Mouse (Mus musculus): ENCODE results near the gene Phf23. TPM values are rescaled to one million over a fixed set of nuclear protein-coding genes. Genes with fewer than 3 reads are reported as not detected.

The Phf23 gene
- polyA plus RNA-seq, 1 experiment = 54.9 TPM

GRCm38 (mm10) chr11:69976271-69976670 is 19.3 kb upstream of the Phf23 start:
- TF ChIP-seq POLR2A (IDR thresholded peaks at IDR 0.05; ENCODE audit: borderline replicate concordance, extremely low read depth, insufficient read depth, insufficient read length, poor library complexity, severe bottlenecking) (no peak), CTCF (IDR thresholded peaks at IDR 0.05; ENCODE audit: borderline replicate concordance, extremely low read depth, insufficient read depth, insufficient read length) (no peak)
- DNase-seq (ENCODE audit: low read depth) = no peak

GRCm38 (mm10) chr11:69979827-69980195 is 15.8 kb upstream of the Phf23 start:
- TF ChIP-seq CTCF (IDR thresholded peaks at IDR 0.05; ENCODE audit: borderline replicate concordance, extremely low read depth, insufficient read depth, insufficient read length) (no peak), POLR2A (IDR thresholded peaks at IDR 0.05; ENCODE audit: borderline replicate concordance, extremely low read depth, insufficient read depth, insufficient read length, poor library complexity, severe bottlenecking) (no peak)
- DNase-seq (ENCODE audit: low read depth) = no peak

DNA sequence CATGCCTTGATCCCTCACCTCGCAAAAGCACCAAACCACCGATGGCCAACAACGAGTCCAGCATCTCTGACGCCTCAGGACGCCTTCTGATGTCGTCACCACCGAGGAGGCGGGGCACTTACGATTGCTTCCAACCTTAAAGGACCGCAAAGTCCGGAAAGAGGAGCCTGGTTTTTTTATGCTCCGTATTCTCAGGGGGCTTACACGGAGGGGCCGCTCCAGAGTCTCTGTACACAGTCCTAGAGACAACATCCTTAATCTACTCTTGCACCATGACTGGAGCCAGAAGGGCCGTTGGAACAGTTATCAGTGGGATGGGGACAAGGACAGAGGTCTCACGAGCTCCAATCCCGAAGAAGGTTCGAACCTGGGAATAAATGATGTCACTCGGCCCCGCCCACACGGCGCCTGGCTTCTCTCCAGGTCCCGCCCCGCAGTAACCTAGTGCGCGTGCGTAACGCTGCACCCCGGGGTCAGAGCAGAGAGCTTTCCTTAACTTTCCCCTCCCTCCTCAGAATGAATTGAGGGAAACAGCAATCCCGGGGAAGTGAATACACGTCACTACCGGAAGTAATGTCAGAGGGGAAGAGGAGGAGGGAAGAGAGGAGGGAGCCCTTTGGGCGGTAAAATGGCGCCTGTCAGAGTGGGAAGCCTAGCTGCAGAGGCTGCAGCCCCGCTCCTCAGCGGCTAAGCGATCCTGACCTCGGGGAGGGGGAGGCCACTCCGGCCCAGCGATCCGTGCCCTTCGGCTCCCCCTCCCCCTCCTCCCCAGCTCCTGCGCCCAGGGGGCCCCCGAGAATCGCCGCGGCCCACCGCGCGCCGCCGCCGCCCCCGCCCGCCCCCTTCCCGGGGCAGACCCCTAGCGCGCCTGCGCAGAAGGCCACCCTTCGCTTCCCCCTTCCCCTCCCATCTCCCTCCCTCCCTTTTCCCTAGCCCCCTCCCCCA is 15.1 kb upstream of the Phf23 start:
- peak; percentile 100 for DNase-seq (ENCODE audit: low read depth)
- TF ChIP-seq POLR2A (IDR thresholded peaks at IDR 0.05; ENCODE audit: borderline replicate concordance, extremely low read depth, insufficient read depth, insufficient read length, poor library complexity, severe bottlenecking) = peak; percentile 91
- no peak for TF ChIP-seq CTCF (IDR thresholded peaks at IDR 0.05; ENCODE audit: borderline replicate concordance, extremely low read depth, insufficient read depth, insufficient read length)

- no peak for TF ChIP-seq CTCF (IDR thresholded peaks at IDR 0.05; ENCODE audit: borderline replicate concordance, extremely low read depth, insufficient read depth, insufficient read length)
- no peak for TF ChIP-seq POLR2A (IDR thresholded peaks at IDR 0.05; ENCODE audit: borderline replicate concordance, extremely low read depth, insufficient read depth, insufficient read length, poor library complexity, severe bottlenecking)
- DNase-seq (ENCODE audit: low read depth) = no peak
These were observed 14.3 kb upstream of the Phf23 start, which contains the start of gene Ctdnep1 for GRCm38 (mm10) chr11:69981141-69981762. Gene Ctdnep1 (plus strand): TSS chr11:69981156.

GRCm38 (mm10) chr11:69982225-69982624 is 13.4 kb upstream of the Phf23 start, which contains the start of gene Elp5:
Gene Elp5 (minus strand): TSS chr11:69982517.
- DNase-seq (ENCODE audit: low read depth) = no peak
- TF ChIP-seq POLR2A (IDR thresholded peaks at IDR 0.05; ENCODE audit: borderline replicate concordance, extremely low read depth, insufficient read depth, insufficient read length, poor library complexity, severe bottlenecking) = no peak
- TF ChIP-seq CTCF (IDR thresholded peaks at IDR 0.05; ENCODE audit: borderline replicate concordance, extremely low read depth, insufficient read depth, insufficient read length) = no peak

DNA sequence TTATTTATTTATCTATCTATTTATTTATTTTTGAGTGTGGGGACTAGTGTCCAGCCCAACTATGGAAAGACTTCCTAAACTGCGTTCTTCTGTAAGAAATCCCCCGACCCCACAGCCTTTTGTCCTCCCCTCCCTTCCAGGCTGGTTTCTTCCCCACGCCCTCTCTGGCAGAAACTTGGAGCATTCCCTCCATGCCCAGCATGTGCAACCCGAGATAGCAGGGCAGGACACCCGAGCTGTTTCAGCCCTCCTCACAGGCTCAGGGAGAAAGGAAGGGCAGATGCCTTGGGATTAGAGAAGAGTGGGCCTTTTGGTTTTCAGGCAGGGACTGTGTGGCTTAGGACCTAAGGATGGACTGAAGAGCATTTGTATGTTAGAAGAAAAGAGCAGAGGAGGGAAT is 12.7 kb upstream of the Phf23 start:
- TF ChIP-seq POLR2A (IDR thresholded peaks at IDR 0.05; ENCODE audit: borderline replicate concordance, extremely low read depth, insufficient read depth, insufficient read length, poor library complexity, severe bottlenecking) (no peak), CTCF (IDR thresholded peaks at IDR 0.05; ENCODE audit: borderline replicate concordance, extremely low read depth, insufficient read depth, insufficient read length) (no peak)
- DNase-seq (ENCODE audit: low read depth) = no peak

DNA sequence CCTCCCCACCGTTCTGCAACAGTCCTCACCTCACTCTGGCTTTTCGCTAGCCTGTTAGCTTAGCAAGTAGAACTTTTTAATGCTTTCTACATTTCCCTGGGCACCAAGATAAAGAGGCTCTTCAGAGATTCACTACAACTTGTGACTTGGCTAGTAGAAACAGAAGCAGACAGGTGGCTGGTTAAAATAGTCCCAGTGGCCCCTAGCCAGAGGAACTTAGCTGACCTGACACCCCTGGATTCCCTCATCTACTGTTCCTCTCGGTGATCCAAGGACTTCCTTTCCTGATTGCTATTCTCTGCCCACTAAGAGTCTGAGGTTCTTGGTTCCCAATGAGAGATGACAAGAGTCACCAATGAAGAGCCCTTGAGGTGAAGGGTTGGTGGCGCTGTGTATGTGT is 12.2 kb upstream of the Phf23 start:
- DNase-seq (ENCODE audit: low read depth) = no peak
- TF ChIP-seq POLR2A (IDR thresholded peaks at IDR 0.05; ENCODE audit: borderline replicate concordance, extremely low read depth, insufficient read depth, insufficient read length, poor library complexity, severe bottlenecking) (no peak), CTCF (IDR thresholded peaks at IDR 0.05; ENCODE audit: borderline replicate concordance, extremely low read depth, insufficient read depth, insufficient read length) (no peak)

DNA sequence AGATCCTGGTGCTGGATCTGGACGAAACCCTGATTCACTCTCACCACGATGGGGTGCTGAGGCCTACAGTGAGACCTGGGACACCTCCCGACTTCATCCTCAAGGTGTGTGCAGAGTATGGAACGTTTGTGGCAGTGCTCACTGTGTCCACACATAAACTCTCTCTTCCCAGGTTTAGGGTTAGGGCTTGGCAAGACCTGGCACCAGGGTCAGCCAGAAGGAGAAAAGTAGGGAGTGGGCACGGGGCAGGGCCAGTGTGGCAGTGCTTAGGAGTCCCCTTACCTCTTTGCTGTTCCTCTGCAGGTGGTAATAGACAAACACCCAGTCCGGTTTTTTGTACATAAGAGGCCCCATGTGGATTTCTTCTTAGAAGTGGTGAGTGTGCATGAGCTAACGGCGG is 11.1 kb upstream of the Phf23 start:
- DNase-seq (ENCODE audit: low read depth) = no peak
- TF ChIP-seq POLR2A (IDR thresholded peaks at IDR 0.05; ENCODE audit: borderline replicate concordance, extremely low read depth, insufficient read depth, insufficient read length, poor library complexity, severe bottlenecking) (no peak), CTCF (IDR thresholded peaks at IDR 0.05; ENCODE audit: borderline replicate concordance, extremely low read depth, insufficient read depth, insufficient read length) (no peak)

DNA sequence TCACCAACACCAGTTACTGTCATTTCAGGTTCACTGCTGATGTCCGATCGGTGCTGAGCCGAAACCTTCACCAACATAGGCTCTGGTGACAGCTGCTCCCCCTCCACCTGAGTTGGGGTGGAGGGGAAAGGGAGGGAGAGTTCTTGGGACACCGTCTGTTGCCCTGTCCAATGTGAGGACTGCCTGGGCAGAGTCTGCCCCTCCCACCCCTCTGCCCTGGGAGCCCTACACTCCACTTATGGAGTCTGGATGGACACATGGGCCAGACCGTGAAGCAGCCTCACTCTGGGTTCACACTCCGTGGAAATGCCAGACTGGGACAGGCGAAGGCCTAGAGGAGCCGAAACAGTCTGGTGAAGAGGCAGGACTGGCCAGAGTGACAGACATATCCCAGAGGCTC is 5.6 kb upstream of the Phf23 start:
- TF ChIP-seq CTCF (IDR thresholded peaks at IDR 0.05; ENCODE audit: borderline replicate concordance, extremely low read depth, insufficient read depth, insufficient read length) = no peak
- no peak for DNase-seq (ENCODE audit: low read depth)

- TF ChIP-seq CTCF (IDR thresholded peaks at IDR 0.05; ENCODE audit: borderline replicate concordance, extremely low read depth, insufficient read depth, insufficient read length) (no peak), POLR2A (IDR thresholded peaks at IDR 0.05; ENCODE audit: borderline replicate concordance, extremely low read depth, insufficient read depth, insufficient read length, poor library complexity, severe bottlenecking) (peak; percentile 26; the same call in 1 of the 2 replicates)
- DNase-seq (ENCODE audit: low read depth) = peak; percentile 99
These were observed 4.5 kb upstream of the Phf23 start, which contains the start of gene Gabarap for GRCm38 (mm10) chr11:69990850-69991691. Gene Gabarap (plus strand): TSS chr11:69991143.

GRCm38 (mm10) chr11:69991711-69992110 is 3.9 kb upstream of the Phf23 start:
- TF ChIP-seq POLR2A (IDR thresholded peaks at IDR 0.05; ENCODE audit: borderline replicate concordance, extremely low read depth, insufficient read depth, insufficient read length, poor library complexity, severe bottlenecking) (no peak), CTCF (IDR thresholded peaks at IDR 0.05; ENCODE audit: borderline replicate concordance, extremely low read depth, insufficient read depth, insufficient read length) (no peak)
- DNase-seq (ENCODE audit: low read depth) = no peak

All from brain, embryonic 14.5 days (tissue).